Mouse (Mus musculus) small intestine, adult 2 months (tissue): ENCODE results near the gene Snap47.

ENCODE experiments used
- CTCF ChIP-seq: fragments of 200-500 bp; IDR thresholded peaks from 2 replicates; pipeline ENCODE4 v1.5.1; 2012; ENCODE audit warnings: low read depth, mild to moderate bottlenecking, control low read depth, inconsistent platforms, low read length, moderate library complexity, mixed read lengths; ENCODE audit not compliant: insufficient replicate concordance, insufficient read length; ENCODE audit errors: extremely low read depth
- POLR2A ChIP-seq: fragments of 200-500 bp; IDR thresholded peaks from 2 replicates; pipeline ENCODE4 v1.6.1; 2012; ENCODE audit warnings: low read depth, mild to moderate bottlenecking, control low read depth, inconsistent platforms, low read length, moderate library complexity

GRCm38 (mm10) chr11:59377999-59378398 lies 73.0 kb downstream of the Snap47 start:
- no peak for TF ChIP-seq CTCF
- TF ChIP-seq POLR2A, result no peak
